Mouse (Mus musculus) R1 (cell line): ENCODE data around the gene Gpr182.
"Not testable (repeated sequence)": the region's sequence is repeated elsewhere in the genome, so short reads cannot be mapped to it uniquely, and the experiment has no call there.

Experiments used
- DNase-seq: peaks from one replicate; pipeline ENCODE4 v3.0.0-alpha.2; 2018; ENCODE audit warnings: low read depth, low spot score

The Gpr182 gene

DNA sequence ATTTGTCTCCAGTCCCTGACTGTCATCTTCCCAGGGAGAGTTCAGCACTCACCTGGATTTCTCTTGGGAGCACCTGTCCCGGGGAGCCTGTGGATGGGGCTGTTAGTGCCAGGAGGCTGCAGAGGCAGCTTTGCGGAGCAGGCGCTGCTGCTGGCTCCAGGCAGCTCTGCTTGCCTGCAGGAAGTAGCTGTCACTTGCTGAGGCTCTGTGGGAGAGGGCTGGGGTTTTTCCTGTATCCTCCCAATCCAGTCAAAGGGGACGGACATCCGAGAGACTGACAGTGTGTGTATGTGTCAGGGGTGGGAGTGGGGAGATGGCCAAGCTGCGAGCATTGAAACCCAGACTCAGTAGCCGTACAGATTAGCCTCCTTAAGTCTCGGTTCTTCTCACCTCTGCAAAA is at the start of gene Gpr182:
TSS of gene Gpr182 (minus strand) at position 185 of the 400 bp plus-strand sequence.
- peak; percentile 43 for DNase-seq

DNA sequence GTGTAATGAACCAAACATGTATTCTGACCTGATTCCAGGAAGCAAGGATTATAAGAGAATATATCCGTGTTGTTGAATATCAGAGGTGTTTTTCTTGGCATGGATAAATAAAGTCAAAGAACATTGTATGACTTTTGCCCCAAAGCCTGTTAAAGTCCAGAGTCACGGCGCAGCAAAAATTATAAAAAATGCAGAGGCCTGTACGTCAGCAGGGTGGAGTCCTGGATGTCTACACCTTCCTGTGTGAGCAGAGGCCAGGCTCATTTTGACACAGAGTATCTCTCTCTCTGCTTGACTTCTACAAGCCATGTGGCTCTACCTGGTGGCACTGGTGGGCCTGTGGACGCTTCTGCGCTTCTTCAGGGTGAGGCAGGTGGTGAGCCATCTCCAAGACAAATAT is 49.4 kb upstream of the Gpr182 start, which contains the start of gene Rdh16:
TSS of gene Rdh16 (plus strand) at position 262 of the 400 bp plus-strand sequence.
- no peak for DNase-seq

- no peak for DNase-seq
Observed at GRCm38 (mm10) chr10:127799295-127799694, 47.8 kb upstream of the Gpr182 start.

DNA sequence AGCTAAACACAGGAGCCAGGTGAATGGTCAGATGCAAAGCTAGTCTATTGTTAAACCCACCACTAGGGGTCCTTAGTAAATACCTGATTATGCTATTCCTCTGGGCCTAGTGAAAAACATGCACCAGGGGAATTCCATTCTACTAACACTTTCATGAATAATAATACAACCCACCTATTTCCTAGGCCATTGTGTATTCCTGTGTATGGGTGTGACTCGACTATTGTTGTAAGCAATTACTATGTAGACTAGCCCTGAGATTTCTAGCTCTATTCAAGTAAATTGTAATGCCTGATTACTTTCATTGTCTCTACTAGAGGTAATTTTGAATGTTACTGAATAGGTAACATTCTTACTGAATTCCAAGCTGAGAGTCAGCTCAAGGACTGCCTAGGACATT is 33.9 kb upstream of the Gpr182 start:
- DNase-seq: peak; percentile 82

GRCm38 (mm10) chr10:127782321-127782720 is 30.8 kb upstream of the Gpr182 start:
- DNase-seq: not testable (repeated sequence)

GRCm38 (mm10) chr10:127776011-127776410 is 24.5 kb upstream of the Gpr182 start, which contains the start of gene Rdh9:
Rdh9 (plus strand) TSS chr10:127776386.
- no peak for DNase-seq

GRCm38 (mm10) chr10:127766564-127766963 is 15.0 kb upstream of the Gpr182 start:
- no peak for DNase-seq

GRCm38 (mm10) chr10:127763914-127764680 is 12.6 kb upstream of the Gpr182 start:
- no peak for DNase-seq

GRCm38 (mm10) chr10:127762926-127763325 is 11.4 kb upstream of the Gpr182 start:
- not testable (repeated sequence) for DNase-seq

DNA sequence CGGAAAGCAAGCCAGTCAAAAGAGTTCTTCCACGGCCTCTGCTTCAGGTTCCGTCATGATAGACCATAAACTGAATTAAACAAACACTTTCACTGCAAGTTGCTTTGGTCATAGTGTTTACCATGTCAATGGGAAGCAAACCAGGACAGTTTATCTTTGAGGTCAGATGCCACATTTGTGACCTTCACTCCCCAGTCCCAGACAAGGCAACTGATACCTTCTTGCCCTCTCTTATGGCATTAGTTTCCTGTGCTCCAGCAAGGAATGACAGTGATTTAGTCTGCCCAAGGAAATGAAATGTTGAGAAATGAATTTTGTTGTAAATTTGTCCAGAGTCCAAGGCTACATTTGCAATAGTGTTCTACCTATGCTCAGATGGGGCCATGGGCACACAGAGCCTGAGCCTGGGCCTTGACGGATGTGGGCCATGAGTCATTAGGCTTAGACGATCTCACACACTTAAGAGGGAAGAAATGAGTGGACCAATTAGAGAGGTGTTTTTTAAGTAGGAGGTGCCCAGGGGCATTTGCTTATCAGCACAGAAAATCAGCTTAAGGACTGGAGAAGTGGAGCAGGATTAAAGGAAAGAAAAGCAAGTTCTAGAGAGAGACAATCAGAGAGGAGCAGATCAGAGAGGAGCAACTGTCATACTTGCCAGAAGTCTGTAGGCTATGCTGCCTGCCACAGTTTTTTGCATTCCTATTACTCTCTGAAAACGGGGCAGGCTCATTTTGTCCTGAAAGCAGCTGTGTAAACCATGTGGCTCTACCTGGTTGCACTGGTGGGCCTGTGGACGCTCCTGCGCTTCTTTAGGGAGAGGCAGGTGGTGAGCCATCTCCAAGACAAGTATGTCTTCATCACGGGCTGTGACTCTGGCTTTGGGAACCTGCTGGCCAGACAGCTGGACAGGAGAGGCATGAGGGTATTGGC is 7.9 kb upstream of the Gpr182 start, which contains the start of the genes Rdh1 and Rdh16f1:
TSS of gene Rdh1 (plus strand) at position 541 of the 930 bp plus-strand sequence.
TSS of gene Rdh16f1 (plus strand) at position 607 of the 930 bp plus-strand sequence.
- DNase-seq: no peak

DNA sequence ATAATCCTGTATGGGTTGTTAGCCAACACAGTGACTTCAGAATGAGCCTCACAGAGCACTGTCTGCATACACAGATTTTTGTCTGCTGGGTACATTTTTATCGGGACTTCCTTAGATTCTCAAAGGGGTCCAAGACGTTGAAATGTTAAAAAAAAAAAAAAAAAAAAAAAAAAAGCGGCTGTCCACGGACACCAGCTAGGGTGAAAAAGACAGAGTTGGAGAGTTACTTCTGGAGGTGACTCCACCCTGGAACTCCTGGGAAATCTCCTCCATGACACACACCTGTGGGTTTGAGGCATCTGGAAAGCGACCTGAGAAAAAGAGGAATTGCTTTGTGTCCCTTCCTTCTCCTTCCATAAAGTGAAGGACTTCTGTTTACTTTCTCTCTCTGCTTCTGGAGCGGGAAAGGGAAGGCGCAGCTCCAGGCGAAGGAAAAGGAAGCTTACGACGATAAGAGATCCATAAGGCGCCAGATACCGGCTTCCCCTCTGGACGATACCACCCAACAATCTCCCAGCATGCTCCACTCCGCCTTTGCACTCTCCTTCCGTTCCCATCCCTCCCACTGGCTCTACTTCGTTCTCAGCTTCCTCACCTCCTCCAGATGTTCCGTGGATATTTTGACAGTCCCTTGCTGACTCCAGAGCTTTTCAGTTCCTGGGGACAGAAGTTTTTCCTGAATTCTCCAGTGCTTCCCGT is 4.4 kb upstream of the Gpr182 start:
- peak; percentile 46 for DNase-seq

GRCm38 (mm10) chr10:127755246-127755645 is 3.7 kb upstream of the Gpr182 start:
- DNase-seq: no peak

DNA sequence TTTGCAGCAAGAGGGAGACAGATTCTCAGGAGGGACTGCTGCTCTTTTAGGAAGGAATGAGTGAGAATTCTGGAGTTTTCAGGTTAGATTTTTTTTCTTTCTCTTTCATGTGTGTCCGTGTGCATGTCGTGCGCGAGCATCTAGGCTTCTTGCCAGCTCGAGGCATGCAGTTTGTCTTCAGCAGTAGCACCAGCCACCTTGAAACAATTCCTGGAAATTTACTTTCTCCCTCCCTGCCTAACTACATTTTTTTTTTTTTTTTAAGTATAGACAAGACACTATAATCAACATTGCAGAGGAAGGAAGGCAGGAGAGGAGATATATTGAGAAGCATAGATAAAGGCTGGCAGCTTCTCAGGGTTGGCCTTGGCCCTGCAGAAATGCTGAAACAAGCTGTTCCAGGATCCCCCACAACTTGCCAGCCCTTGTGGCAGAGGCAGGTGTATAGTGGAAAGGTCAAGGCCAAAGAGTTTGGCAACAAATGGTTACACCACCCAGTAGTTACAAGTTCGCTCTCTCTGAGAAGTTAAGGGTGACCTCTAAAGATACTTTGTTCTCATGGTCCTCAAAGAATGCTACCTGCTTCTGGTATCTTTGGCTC is 3.1 kb upstream of the Gpr182 start:
- DNase-seq: no peak

DNA sequence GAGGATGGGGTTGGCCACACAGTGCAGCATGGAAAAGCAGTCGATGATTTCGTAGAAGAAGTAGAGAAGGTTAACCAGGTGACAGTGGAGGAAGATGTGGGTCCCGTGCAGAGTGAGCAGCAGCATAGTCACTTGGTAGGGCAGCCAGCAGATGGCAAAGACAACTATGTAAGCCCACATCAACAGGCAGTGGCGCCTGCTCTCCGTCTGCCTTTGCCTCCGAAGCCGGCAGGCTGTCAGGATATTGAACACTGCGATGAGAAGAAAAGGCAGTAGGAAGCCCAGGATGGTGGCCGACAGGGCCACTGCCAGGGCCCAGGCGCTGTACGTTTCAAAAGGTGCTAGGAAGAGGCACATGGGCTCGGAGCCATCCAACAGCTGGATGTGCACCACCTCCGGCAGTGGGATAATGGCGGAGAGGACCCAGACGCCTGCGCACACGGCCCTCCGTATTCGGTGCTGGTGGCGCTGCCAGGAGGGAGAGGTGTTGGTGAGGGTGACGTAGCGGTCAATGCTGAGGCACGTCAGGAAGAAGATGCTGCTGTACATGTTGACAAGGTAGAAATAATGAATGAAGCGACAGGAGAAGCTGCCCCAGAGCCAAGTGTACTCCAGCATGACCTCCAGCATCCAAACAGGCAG is 1.3 kb downstream of the Gpr182 start:
- DNase-seq: peak; percentile 61

GRCm38 (mm10) chr10:127748847-127749612 is 2.5 kb downstream of the Gpr182 start:
- DNase-seq: peak; percentile 75

GRCm38 (mm10) chr10:127747254-127747653 is 4.3 kb downstream of the Gpr182 start:
- DNase-seq: peak; percentile 59

DNA sequence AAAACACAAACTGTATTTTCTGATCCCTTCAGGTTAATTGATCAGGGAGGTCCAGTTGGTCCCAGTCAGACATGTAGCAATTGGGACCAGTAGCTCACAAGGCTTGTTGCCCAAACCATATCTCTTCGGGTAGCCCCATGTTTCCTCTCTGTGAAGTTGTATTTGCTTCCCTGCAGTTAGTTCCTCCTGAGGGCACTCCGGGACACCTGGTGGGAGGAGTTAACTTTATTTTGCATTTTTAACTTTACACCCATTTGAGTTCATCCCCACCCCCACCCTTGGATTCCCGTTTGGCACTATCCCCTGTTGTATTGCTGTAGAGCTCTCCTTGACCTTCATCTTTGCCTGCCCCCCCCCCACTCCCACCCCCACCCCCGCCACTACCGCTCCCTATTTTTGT is 5.6 kb downstream of the Gpr182 start:
- DNase-seq: peak; percentile 66

GRCm38 (mm10) chr10:127744661-127745060 is 6.9 kb downstream of the Gpr182 start:
- peak; percentile 84 for DNase-seq

DNA sequence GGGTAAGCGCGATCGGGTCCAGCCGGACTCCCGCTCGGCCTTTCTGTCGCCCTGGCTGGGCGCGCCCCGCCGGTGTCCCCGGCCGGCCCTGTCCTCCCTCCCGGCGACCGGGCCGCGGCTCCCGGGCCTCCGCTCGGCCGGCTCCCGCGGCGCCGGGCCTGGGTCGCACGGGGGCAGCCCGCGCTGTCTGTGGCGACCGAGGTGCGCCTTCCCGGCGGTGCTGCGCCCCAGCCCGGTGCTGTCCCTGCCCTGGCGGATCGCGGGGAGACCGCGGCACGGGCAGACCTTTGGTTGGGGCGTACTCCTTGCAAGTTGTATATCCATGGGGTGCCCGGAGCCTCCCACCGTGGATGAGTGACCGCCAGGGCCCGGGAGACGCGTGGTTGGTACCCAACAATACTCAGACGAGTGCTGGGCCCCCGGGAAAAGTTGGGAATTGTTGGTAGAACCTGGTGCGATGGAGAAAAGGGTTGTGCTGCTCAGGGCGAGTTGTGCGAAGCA is 11.8 kb downstream of the Gpr182 start:
- peak; percentile 60 for DNase-seq
